Mouse (Mus musculus) lung, embryonic 14.5 days (tissue): ENCODE data around the gene Jph4. TPM values are rescaled to one million over a fixed set of nuclear protein-coding genes. Genes with fewer than 3 reads are reported as not detected.

Source experiments
- ATAC-seq: fragments of 200-750 bp; cut with Nextera tagmentation; 2 replicates; pipeline ENCODE4 v1.8.0; 2017; ENCODE audit warnings: mild to moderate bottlenecking, moderate TSS enrichment, moderate library complexity; ENCODE audit not compliant: insufficient read depth
- DNase-seq: peaks from one replicate; pipeline ENCODE4 v3.0.0-alpha.2; 2015
- H3K27ac ChIP-seq: fragments of 300-500 bp; sonication (generic); 2 replicates; pipeline ENCODE4 v1.5.1; 2014; ENCODE audit warnings: low read depth, mild to moderate bottlenecking, moderate library complexity
- H3K27me3 ChIP-seq: fragments of 300-500 bp; sonication (generic); 2 replicates; pipeline ENCODE4 v1.6.1; 2014; ENCODE audit warnings: low read length, control low read depth; ENCODE audit not compliant: insufficient read depth
- H3K36me3 ChIP-seq: fragments of 300-500 bp; sonication (generic); 2 replicates; pipeline ENCODE4 v1.6.1; 2014; ENCODE audit warnings: control low read depth; ENCODE audit not compliant: insufficient read depth
- H3K4me1 ChIP-seq: fragments of 300-500 bp; sonication (generic); 2 replicates; pipeline ENCODE4 v1.6.1; 2014; ENCODE audit warnings: antibody characterized with exemption, control low read depth; ENCODE audit not compliant: insufficient read depth
- H3K4me2 ChIP-seq: fragments of 300-500 bp; sonication (generic); 2 replicates; pipeline ENCODE4 v1.6.1; 2014; ENCODE audit warnings: mild to moderate bottlenecking
- H3K4me3 ChIP-seq: fragments of 300-500 bp; sonication (generic); 2 replicates; pipeline ENCODE4 v1.5.1; 2014; ENCODE audit warnings: low read depth, low read length
- H3K9ac ChIP-seq: fragments of 300-500 bp; sonication (generic); 2 replicates; pipeline ENCODE4 v1.6.1; 2014
- H3K9me3 ChIP-seq: fragments of 300-500 bp; sonication (generic); 2 replicates; pipeline ENCODE4 v1.6.1; 2016; ENCODE audit warnings: low read depth, low read length, control low read depth
- CTCF ChIP-seq: IDR thresholded peaks from 2 replicates; pipeline ENCODE4 v1.5.1; 2016; ENCODE audit warnings: antibody characterized with exemption, low read depth
- WGBS: fragments of 180-500 bp; shearing (Covaris S2); extraction: QIAGEN DNeasy Blood & Tissue Kit; methylation state at CpG from one replicate; pipeline ENCODE4 v1.1.7; 2014; 5-methylcytosine and 5-hydroxymethylcytosine counted together
- polyA plus RNA-seq: library from polyadenylated mRNA; unstranded; fragments of >200 nt; fragmentation: Nextera tagmentation; extraction: Ambion mirVana; gene quantifications from 2 replicates; pipeline ENCODE4 v1.2.1, GENCODE M21; 2014

The Jph4 gene
- polyA plus RNA-seq, 1 experiment from 2014 or later = 0.37 TPM

DNA sequence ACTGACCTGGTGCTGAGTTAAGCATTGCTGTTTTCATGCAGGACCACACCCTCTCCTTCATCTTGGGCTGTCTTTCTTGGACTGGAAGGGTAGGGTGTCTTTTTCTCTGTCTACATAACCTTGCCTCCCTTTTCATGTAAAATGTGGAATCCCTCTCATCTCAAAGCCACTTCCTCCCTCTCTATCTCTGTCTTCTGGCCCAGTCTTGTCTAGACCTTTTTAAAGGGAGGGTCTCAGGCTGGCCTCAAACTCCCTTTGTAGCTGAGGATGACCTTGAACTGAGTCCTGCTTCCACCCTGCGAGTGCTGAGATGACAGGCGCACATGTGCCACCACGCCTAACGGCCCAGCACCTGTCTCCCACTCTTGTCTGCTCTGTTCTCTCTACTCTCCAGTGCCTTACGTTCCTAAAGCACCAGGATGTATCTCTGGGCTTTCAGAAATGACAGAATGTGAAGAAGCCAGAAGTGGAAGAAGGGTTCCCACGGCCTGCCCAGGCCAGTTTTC is 30.7 kb downstream of the Jph4 start:
- DNase-seq = no peak
- no peak for ATAC-seq
- WGBS = 80% methylated on average over 6 of the region's 6 CpGs
- no peak overlapping the region for H3K27ac ChIP-seq
- no peak overlapping the region for H3K4me3 ChIP-seq
- no peak overlapping the region for H3K9ac ChIP-seq
- no peaks in the 10 kb centered on the region for H3K9me3 ChIP-seq
- H3K4me1 ChIP-seq = no peaks in the 10 kb centered on the region
- H3K36me3 ChIP-seq = no peaks in the 10 kb centered on the region
- no peak overlapping the region for H3K4me2 ChIP-seq
- no peak for TF ChIP-seq CTCF
- no peaks in the 10 kb centered on the region for H3K27me3 ChIP-seq

- H3K4me1 ChIP-seq = no peaks in the 10 kb centered on the region
- H3K27ac ChIP-seq = no peak overlapping the region
- no peak for DNase-seq
- H3K27me3 ChIP-seq = no peaks in the 10 kb centered on the region
- no peak overlapping the region for H3K4me3 ChIP-seq
- ATAC-seq = no peak
- H3K9ac ChIP-seq = no peak overlapping the region
- no peak overlapping the region for H3K4me2 ChIP-seq
- H3K36me3 ChIP-seq = no peaks in the 10 kb centered on the region
- TF ChIP-seq CTCF = no peak
- H3K9me3 ChIP-seq = no peaks in the 10 kb centered on the region
- WGBS = 53% methylated on average over 9 of the region's 9 CpGs
Observed at GRCm38 (mm10) chr14:55085324-55086008, 31.3 kb downstream of the Jph4 start.

DNA sequence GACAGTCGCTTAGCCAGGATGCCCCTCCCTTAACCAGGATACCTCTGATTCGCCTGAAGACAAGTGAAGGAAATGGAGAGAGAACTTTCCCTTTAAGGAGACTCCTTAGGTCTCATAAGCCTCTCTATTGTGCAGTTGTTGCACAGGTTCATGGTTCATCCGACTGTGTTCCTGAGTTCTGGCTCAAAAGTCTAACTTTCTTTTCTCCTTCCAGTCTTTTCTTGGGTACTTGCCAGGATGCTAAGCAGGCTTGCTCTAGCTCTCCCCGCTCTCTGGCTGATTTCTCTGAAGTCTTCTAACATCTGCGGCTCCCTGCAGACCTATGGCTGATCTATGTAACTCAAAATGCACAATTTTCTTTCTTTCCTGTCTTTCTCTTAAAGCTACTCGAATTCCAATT is 33.3 kb downstream of the Jph4 start:
- ATAC-seq (no peak), DNase-seq (peak; percentile 43)
- H3K36me3 ChIP-seq = no peaks in the 10 kb centered on the region
- no peaks in the 10 kb centered on the region for H3K4me1 ChIP-seq
- H3K4me2 ChIP-seq = no peak overlapping the region
- H3K27me3 ChIP-seq = no peaks in the 10 kb centered on the region; the same call in 1 of the 2 replicates
- no peak for TF ChIP-seq CTCF
- WGBS = 60% methylated on average over 6 of the region's 6 CpGs
- no peak overlapping the region for H3K27ac ChIP-seq
- no peak overlapping the region for H3K9ac ChIP-seq
- no peaks in the 10 kb centered on the region for H3K9me3 ChIP-seq
- H3K4me3 ChIP-seq = no peak overlapping the region

GRCm38 (mm10) chr14:55081105-55081504 is 35.6 kb downstream of the Jph4 start:
- Histone ChIP-seq H3K4me2 (no peak overlapping the region), H3K36me3 (no peaks in the 10 kb centered on the region), H3K4me1 (no peaks in the 10 kb centered on the region), H3K4me3 (no peak overlapping the region), H3K9me3 (no peaks in the 10 kb centered on the region), H3K9ac (no peak overlapping the region), H3K27ac (no peak overlapping the region), H3K27me3 (no peaks in the 10 kb centered on the region; the same call in 1 of the 2 replicates)
- no peak for DNase-seq
- ATAC-seq = no peak
- 31% methylated on average over 5 of the region's 5 CpGs for WGBS
- TF ChIP-seq CTCF = no peak

DNA sequence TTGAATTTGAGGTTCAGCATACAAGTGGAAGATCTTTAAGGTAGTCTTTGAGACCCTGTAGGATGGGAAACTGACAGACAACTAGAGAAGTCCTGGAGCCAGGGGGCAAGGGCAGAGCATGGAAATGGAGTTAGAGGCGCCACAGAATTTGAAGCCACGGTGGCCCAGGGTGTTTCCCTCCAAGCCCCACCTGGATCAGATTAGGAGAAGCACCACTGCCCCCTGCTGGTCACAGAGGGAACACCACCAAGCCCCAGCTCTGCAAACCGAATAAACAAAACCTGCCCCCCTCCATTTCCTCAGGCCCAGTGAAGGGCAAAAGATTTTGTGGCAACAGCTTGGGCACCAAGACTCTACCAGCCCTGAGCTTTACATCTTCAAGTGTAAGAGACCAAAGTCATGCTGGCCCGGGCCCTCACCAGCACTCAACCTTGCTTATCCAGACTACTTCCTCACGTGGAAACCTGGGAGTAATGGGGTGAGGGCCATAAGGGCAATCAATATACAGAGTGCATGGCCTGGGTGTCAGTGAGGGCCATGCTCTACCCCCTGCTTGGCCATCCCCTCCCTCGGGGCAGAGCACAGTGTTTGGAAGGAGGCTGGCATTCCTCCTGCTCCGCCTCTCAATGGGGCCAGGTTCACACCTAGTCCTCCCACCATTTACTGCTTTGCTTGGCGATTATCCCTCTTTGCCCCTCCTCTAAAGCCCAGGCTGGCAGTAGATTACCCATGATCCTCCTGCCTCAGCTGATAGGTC is 37.3 kb downstream of the Jph4 start:
- peak; percentile 50 for ATAC-seq
- Histone ChIP-seq H3K4me1 (no peaks in the 10 kb centered on the region), H3K9me3 (no peaks in the 10 kb centered on the region), H3K4me2 (peak overlapping the region; percentile 44), H3K36me3 (no peaks in the 10 kb centered on the region), H3K4me3 (no peak overlapping the region), H3K27ac (no peak overlapping the region), H3K9ac (no peak overlapping the region; the same call in 1 of the 2 replicates), H3K27me3 (no peaks in the 10 kb centered on the region; the same call in 1 of the 2 replicates)
- TF ChIP-seq CTCF = peak; percentile 92
- peak; percentile 86 for DNase-seq
- WGBS = 17% methylated on average over 8 of the region's 8 CpGs

- Histone ChIP-seq H3K9ac (peak overlapping the region; percentile 38; the same call in 1 of the 2 replicates), H3K4me3 (peak overlapping the region; percentile 3; the same call in 1 of the 2 replicates), H3K36me3 (no peaks in the 10 kb centered on the region), H3K27me3 (no peaks in the 10 kb centered on the region; the same call in 1 of the 2 replicates), H3K4me1 (no peaks in the 10 kb centered on the region), H3K4me2 (peak overlapping the region; percentile 44), H3K27ac (no peak overlapping the region), H3K9me3 (no peaks in the 10 kb centered on the region)
- 8% methylated on average over 23 of the region's 23 CpGs for WGBS
- TF ChIP-seq CTCF = no peak
- peak; percentile 30; the same call in 1 of the 2 replicates for ATAC-seq
- no peak for DNase-seq
Observed at GRCm38 (mm10) chr14:55078366-55078989, 38.3 kb downstream of the Jph4 start.
